15 mouse cellular contexts compared by ENCODE assay signal in genomic region chr11:20929426-20929825, GRCm38 (mm10).
"Had no signal": no experiment of that assay in that cellular context is flagged by ENCODE, and none has a peak within 500 bp of the region (broad histone marks: within the 10 kb centered on the region; RNA-seq: fewer than 3 reads in every experiment).

No protein-coding gene starts in this region.

- H3K27ac ChIP-seq: kidney, embryonic 15.5 days; left cerebral cortex, adult 2 months; liver, embryonic 13.5 days; lung, embryonic 15.5 days; macrophage; stomach, postnatal 0 days had no signal

- H3K4me2 ChIP-seq: kidney, embryonic 15.5 days; liver, embryonic 13.5 days; lung, embryonic 15.5 days had no signal

- H3K9ac ChIP-seq: kidney, embryonic 15.5 days; liver, embryonic 13.5 days; lung, embryonic 15.5 days had no signal

- H3K4me3 ChIP-seq: kidney, embryonic 15.5 days; left cerebral cortex, adult 2 months; liver, embryonic 13.5 days; lung, embryonic 15.5 days had no signal

- H3K36me3 ChIP-seq: kidney, embryonic 15.5 days; liver, embryonic 13.5 days; lung, embryonic 15.5 days had no signal

- H3K9me3 ChIP-seq: kidney, embryonic 15.5 days; liver, embryonic 13.5 days; lung, embryonic 15.5 days had no signal

- H3K4me1 ChIP-seq: liver, embryonic 13.5 days; lung, embryonic 15.5 days had no signal

- DNase-seq: kidney, adult 8-10 months; kidney, postnatal 10 days; layer of hippocampus, postnatal 36 days; liver, embryonic 13.5 days; midbrain, embryonic 14.5 days; right cerebral cortex, postnatal 14 days; right cerebral cortex, postnatal 4 days; thymus, adult 2 months; thymus, postnatal 14 days; thymus, postnatal 4 days had no signal

- H3K27me3 ChIP-seq: kidney, embryonic 15.5 days; lung, embryonic 15.5 days had no signal
